Mouse (Mus musculus) CH12.LX (cell line): Measurements from ENCODE around the gene Poc1b.

Experiments used
- CTCF ChIP-seq, 2 experiments: IDR thresholded peaks in 1 of 2; conservative IDR thresholded peaks in 1 of 2; 2 replicates each; pipeline ENCODE4 v1.5.1; 2011 to 2012; ENCODE audit warnings: low read depth in 2 of 2, low read length in 2 of 2, improper control_type of control experiment in 1 of 2, inconsistent platforms in 1 of 2, mild to moderate bottlenecking in 1 of 2, moderate library complexity in 1 of 2
- EP300 ChIP-seq: IDR thresholded peaks from 2 replicates; pipeline ENCODE4 v1.6.1; 2011; ENCODE audit warnings: low read length, improper control_type of control experiment
- POLR2A ChIP-seq: IDR thresholded peaks from 2 replicates; pipeline ENCODE4 v1.6.1; 2011; ENCODE audit warnings: low read depth, mild to moderate bottlenecking, improper control_type of control experiment, low read length

DNA sequence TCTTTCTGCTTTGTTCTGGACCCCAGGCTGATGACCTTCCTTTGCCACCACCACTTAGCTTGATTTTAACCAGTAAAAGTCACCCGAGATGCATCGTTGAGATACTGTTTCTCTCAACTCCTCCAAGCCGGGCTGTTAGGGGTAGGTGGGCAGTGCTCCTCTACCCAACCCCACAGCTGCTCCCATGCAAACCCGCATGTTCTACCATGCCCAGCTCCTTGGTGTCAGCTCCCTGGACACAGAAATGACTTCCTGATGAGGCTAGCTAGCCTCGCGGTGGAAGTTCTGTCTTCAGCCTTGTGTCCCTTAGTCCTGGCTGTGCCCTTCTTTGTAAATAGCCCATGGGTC, 21.6 kb upstream of the Poc1b start:
- TF ChIP-seq POLR2A (no peak), CTCF (conservative IDR thresholded peaks at IDR 0.05 in 1 of 2, IDR thresholded peaks at IDR 0.05 in 1 of 2; ENCODE audit: low read depth in 2 of 2, low read length in 2 of 2) (no peak), EP300 (no peak)
